Mouse (Mus musculus): ENCODE data around the gene Cpt2. TPM values are rescaled to one million over a fixed set of nuclear protein-coding genes. Genes with fewer than 3 reads are reported as not detected.
A peak's percentile ranks its signal among the peaks of the same experiment; 100 is the strongest.

The Cpt2 gene
- polyA plus RNA-seq (2012; rRNA removed), result 65.3 and 68.3 TPM in 2 replicates

DNA sequence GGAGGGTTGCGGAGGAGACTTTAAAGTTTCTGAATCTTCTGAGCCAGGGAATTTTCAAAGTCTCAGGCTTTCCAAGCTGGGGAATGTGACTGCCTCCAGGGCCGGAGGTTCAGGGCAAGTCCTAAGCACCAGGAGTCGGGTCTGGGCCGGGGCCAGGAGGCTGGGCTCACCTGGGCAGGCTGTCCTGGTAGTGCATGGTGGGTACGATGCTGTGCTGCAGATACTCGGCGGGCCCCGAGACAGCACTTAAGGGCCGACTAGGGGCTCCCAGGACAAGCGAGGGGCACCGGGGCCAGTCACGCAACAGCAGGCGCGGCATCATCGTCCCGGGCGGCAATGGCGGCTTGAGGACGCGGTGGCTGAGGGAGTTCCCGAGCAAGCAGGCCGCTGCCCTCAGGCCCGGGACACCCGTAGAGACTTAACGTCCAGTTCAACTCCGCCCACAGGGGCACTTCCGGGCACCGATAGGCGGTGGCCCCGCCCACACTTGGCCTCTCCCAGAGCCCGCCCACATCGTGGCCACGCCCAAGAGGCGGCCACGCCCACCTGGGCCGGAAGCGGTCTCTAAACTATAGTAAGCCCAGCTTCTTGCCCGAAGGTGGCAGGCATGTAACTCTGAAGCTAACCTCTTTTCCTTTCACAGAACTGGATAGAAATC is at the start of gene Cpt2:
Cpt2 (minus strand) TSS at position 466 of the 658 bp plus-strand sequence.
- 1% methylated on average over 38 of the region's 38 CpGs for WGBS
- DNase-seq, result peak; percentile 95
- Histone ChIP-seq H3K4me3 (replicated peaks; ENCODE audit: extremely low read depth, low read depth, low read length) (peak within 1 kb of the TSS; percentile 98), H3K4me1 (ENCODE audit: control insufficient read depth, insufficient read depth, low read length) (peaks cover 11% of the 10 kb centered on the region)
- TF ChIP-seq POLR2A (IDR thresholded peaks at IDR 0.05; ENCODE audit: borderline replicate concordance, extremely low read depth, low read depth, low read length) (peak; percentile 96), CTCF (IDR thresholded peaks at IDR 0.05; ENCODE audit: insufficient read depth, low read length) (no peak)

DNA sequence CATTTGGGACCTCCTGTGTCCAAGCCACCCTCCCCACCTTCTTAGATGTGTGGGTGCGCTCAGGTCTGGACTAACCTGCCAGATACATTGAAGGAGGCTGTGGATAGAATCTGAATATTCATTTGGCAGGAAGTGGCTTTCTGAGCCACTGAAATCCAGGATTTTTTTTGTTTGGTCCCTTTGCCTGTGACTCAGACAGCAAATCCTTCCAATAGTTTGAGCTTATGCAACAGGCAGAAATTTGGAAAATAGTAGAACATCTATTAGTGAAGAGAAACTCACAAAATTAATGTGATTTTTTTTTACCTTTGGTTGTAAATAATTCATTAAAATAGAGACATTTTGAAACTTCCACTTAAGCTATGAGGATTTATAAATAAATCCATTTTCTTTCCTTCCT is 47.8 kb upstream of the Cpt2 start:
- no peak for TF ChIP-seq CTCF (IDR thresholded peaks at IDR 0.05; ENCODE audit: insufficient read depth, low read length)
- TF ChIP-seq POLR2A (IDR thresholded peaks at IDR 0.05; ENCODE audit: borderline replicate concordance, extremely low read depth, low read depth, low read length), result no peak
- Histone ChIP-seq H3K4me1 (ENCODE audit: control insufficient read depth, insufficient read depth, low read length) (no peaks in the 10 kb centered on the region), H3K4me3 (replicated peaks; ENCODE audit: extremely low read depth, low read depth, low read length) (no peak overlapping the region)
- WGBS, result 86% methylated on average over 1 of the region's 1 CpGs
- no peak for DNase-seq

DNA sequence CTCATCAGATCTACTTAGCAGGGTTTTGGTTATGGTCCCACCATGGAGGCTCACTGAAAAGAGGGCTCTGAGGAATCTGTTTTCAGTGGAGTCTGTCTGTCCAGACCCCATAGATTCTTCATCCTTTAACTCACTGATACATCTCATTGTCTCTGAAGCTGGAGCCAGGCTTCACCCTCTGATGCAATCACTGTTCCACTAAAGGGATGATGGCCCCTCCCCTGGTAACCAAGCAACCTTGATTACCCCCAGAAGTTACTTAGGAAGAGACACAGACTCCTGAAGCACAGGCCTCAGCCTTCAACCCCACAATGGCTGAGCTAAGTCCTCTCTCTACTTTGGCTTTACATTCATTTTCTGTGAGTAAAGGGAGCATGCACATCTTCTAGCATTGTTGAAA is 46.4 kb upstream of the Cpt2 start:
- Histone ChIP-seq H3K4me1 (ENCODE audit: control insufficient read depth, insufficient read depth, low read length) (no peaks in the 10 kb centered on the region), H3K4me3 (replicated peaks; ENCODE audit: extremely low read depth, low read depth, low read length) (no peak overlapping the region)
- no peak for DNase-seq
- TF ChIP-seq POLR2A (IDR thresholded peaks at IDR 0.05; ENCODE audit: borderline replicate concordance, extremely low read depth, low read depth, low read length), result no peak
- no peak for TF ChIP-seq CTCF (IDR thresholded peaks at IDR 0.05; ENCODE audit: insufficient read depth, low read length)

DNA sequence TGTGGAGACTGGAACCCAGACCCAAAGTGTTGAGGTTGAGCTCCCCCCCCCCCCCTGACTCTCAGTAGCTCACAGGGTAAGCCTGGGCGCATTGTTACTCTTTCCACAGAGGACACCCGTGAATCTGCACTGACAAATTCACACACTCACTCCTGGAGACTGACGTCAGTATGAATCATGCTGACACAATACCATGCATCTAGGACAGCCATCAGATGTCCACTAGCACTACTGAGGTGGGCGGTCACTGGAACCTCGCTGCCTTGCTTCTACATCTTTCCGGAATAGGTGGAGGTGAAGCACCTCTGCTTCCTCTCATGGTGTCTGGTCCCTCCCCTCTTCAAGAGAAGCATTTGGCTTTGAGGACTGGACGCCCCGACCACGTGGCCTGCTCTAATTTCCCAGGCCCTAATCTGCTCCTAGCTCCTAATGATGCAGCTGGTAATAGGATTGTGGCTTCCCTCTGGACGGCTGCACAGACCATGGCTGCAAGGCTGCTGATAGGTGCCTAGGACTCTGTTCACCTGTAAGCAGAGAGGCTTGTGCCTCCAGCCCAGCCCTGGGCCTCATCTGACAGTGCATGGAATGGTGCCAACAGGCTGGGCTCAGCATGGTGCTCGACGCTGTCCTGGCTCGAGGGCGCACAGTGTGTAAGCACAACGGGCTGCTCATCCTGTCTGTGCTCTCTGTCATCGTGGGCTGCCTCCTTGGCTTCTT is 44.7 kb upstream of the Cpt2 start, which contains the start of gene Slc1a7:
Slc1a7 (plus strand) TSS at position 367 of the 717 bp plus-strand sequence.
- DNase-seq, result no peak
- TF ChIP-seq CTCF (IDR thresholded peaks at IDR 0.05; ENCODE audit: insufficient read depth, low read length) (no peak), POLR2A (IDR thresholded peaks at IDR 0.05; ENCODE audit: borderline replicate concordance, extremely low read depth, low read depth, low read length) (no peak)
- Histone ChIP-seq H3K4me3 (replicated peaks; ENCODE audit: extremely low read depth, low read depth, low read length) (no peak within 1 kb of the TSS), H3K4me1 (ENCODE audit: control insufficient read depth, insufficient read depth, low read length) (no peaks in the 10 kb centered on the region)
- 77% methylated on average over 16 of the region's 16 CpGs for WGBS

DNA sequence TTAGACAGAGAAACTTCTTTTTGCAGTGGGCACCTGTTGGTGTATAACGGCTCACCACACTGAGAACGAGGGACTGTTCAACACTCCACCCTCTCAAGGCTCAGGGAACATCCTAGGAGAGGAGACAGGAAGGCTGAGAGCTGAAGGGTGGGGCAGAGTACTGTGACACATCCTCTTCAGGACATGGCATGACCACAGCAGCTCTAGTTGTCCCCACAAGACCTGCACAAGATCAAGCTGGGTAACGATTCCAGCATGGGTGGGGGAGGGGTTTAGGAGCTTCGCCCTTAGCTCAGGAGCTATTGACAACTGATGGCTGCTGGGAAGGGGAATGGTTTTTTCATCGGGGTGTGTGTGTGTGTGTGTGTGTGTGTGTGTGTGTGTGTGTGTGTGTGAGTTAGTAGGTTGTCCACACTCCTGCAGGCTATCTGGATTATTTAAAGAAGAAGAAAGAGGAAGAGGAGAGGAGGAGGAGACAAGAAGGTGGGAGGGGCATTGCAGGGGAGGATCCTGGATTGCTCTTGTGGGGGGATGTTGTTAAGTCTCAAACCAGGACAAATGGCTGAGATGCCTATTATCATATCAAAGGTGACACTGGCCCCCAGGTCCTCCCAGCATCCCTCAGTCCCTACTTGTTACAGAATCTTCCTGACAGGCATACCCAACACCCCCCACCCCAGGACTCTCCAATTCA is 43.2 kb upstream of the Cpt2 start:
- H3K4me3 ChIP-seq (replicated peaks; ENCODE audit: extremely low read depth, low read depth, low read length), result no peak overlapping the region
- DNase-seq, result no peak
- WGBS, result 37% methylated on average over 5 of the region's 5 CpGs
- H3K4me1 ChIP-seq (ENCODE audit: control insufficient read depth, insufficient read depth, low read length), result no peaks in the 10 kb centered on the region
- TF ChIP-seq POLR2A (IDR thresholded peaks at IDR 0.05; ENCODE audit: borderline replicate concordance, extremely low read depth, low read depth, low read length) (no peak), CTCF (IDR thresholded peaks at IDR 0.05; ENCODE audit: insufficient read depth, low read length) (no peak)

DNA sequence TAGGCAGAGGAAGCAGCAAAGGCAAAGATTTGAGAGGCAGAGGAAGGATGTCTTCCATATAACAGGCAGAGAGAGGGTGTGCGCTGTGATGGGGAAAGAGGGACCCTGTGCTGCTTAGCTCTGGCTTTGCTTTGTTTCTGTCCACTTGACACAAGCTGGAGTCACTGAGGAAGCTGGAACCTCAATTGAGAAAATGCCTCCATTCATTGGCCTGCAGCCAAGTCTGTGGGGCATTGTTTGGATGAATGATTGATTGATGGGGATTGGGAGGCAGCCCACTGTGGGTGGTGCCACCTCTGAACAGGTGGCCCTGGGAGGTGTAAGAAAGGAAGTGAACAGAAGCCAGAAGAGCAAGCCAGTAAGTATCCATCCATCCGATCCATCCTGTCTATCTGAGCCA is 39.4 kb upstream of the Cpt2 start:
- no peak for DNase-seq
- TF ChIP-seq POLR2A (IDR thresholded peaks at IDR 0.05; ENCODE audit: borderline replicate concordance, extremely low read depth, low read depth, low read length), result no peak
- no peak for TF ChIP-seq CTCF (IDR thresholded peaks at IDR 0.05; ENCODE audit: insufficient read depth, low read length)
- 61% methylated on average over 2 of the region's 2 CpGs for WGBS
- Histone ChIP-seq H3K4me1 (ENCODE audit: control insufficient read depth, insufficient read depth, low read length) (no peaks in the 10 kb centered on the region), H3K4me3 (replicated peaks; ENCODE audit: extremely low read depth, low read depth, low read length) (no peak overlapping the region)

DNA sequence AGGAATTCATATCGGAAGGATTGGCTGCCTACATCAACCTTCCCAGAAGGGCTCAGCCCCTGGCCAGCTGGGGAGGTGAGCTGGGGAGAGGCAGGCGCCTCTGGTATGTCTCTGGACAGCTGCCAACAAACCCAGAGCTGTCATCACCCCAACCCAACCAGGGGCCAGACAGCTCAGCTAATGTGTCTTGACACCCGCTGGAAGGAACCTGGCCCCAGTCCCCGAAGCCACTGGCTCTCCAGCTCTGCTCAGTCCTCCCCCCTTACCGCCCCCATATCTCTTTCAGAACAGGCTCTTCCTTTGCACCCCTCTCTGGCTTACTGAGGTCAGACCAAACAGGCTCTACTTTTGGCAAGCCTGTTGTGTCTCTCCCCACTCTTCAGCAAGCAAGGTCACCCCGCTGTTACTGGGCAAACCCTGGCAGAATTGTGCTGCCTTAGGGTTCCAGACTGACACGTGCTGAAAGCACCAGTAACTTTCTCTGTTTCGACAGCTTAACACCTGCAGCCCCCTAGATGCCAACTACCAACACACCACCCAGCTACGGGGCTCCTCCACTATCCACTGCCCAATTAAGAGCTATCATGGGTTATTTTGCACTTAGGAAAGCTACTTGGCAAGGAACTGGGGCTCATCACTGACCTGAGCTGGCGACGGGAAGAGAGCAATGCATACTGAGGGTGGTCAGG is 38.8 kb upstream of the Cpt2 start:
- no peak overlapping the region for H3K4me3 ChIP-seq (replicated peaks; ENCODE audit: extremely low read depth, low read depth, low read length)
- H3K4me1 ChIP-seq (ENCODE audit: control insufficient read depth, insufficient read depth, low read length), result no peaks in the 10 kb centered on the region
- DNase-seq, result no peak
- WGBS, result 40% methylated on average over 11 of the region's 11 CpGs
- no peak for TF ChIP-seq POLR2A (IDR thresholded peaks at IDR 0.05; ENCODE audit: borderline replicate concordance, extremely low read depth, low read depth, low read length)
- TF ChIP-seq CTCF (IDR thresholded peaks at IDR 0.05; ENCODE audit: insufficient read depth, low read length), result no peak

DNA sequence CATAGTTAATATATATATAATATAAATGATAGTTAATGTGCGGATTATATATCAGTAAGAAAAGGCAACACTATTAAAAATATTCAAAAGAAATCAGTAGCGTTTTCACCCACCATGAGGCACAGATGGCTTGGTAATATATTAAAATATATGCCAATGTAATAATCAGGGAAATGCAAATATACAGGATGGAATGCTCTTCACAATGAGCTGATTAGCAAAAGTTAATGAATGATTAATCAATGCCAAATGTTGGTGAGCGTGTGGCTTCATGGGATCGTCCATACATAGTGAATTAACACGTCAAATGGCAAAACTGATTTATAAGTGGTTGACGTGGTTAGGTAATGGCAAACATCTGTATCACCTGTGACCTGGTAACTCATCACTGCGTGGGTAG is 35.1 kb upstream of the Cpt2 start:
- H3K4me1 ChIP-seq (ENCODE audit: control insufficient read depth, insufficient read depth, low read length), result no peaks in the 10 kb centered on the region
- H3K4me3 ChIP-seq (replicated peaks; ENCODE audit: extremely low read depth, low read depth, low read length), result no peak overlapping the region
- 89% methylated on average over 7 of the region's 7 CpGs for WGBS
- TF ChIP-seq POLR2A (IDR thresholded peaks at IDR 0.05; ENCODE audit: borderline replicate concordance, extremely low read depth, low read depth, low read length) (no peak), CTCF (IDR thresholded peaks at IDR 0.05; ENCODE audit: insufficient read depth, low read length) (no peak)
- no peak for DNase-seq

DNA sequence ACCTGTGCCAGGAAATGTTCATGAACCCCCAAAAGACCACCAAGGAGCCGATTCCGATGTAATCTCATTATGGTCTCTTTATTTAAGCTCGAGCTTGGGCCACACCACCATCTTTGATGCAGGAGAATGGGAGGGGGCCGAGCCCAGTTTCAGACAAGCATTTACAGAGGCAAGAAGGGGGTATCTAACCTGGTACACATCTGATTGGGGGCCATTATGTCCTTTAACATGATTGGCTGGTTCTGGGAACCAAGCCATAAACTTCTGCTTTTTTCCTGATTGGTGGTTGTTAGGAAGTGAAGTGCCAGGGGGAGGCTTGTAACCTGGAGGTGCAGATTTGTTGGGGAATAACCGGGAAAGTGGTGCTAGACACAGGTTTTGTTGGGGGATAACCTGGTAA is 32.3 kb upstream of the Cpt2 start:
- H3K4me3 ChIP-seq (replicated peaks; ENCODE audit: extremely low read depth, low read depth, low read length), result no peak overlapping the region
- WGBS, result 78% methylated on average over 5 of the region's 5 CpGs
- no peak for DNase-seq
- TF ChIP-seq POLR2A (IDR thresholded peaks at IDR 0.05; ENCODE audit: borderline replicate concordance, extremely low read depth, low read depth, low read length) (no peak), CTCF (IDR thresholded peaks at IDR 0.05; ENCODE audit: insufficient read depth, low read length) (no peak)
- no peaks in the 10 kb centered on the region for H3K4me1 ChIP-seq (ENCODE audit: control insufficient read depth, insufficient read depth, low read length)

Data from lung, adult 2 months (tissue).